Mouse (Mus musculus): ENCODE results near the gene Faim2. TPM values are rescaled to one million over a fixed set of nuclear protein-coding genes. Genes with fewer than 3 reads are reported as not detected.
A peak's percentile ranks its signal among the peaks of the same experiment; 100 is the strongest.

The Faim2 gene
- total and polyA plus RNA-seq, 2 experiments from 2014 or later = not detected

GRCm38 (mm10) chr15:99500320-99500719, 27.6 kb downstream of the Faim2 start:
- Histone ChIP-seq H3K27me3 (ENCODE audit: control insufficient read depth, insufficient read depth, low read length) (peaks cover 13% of the 10 kb centered on the region; the same call in 1 of the 2 replicates), H3K4me2 (ENCODE audit: low read depth, low read length) (no peak overlapping the region), H3K4me3 (ENCODE audit: low read depth, low read length) (no peak overlapping the region), H3K27ac (ENCODE audit: low read depth) (no peak overlapping the region), H3K9me3 (replicated peaks; ENCODE audit: control insufficient read depth, low read length) (no peaks in the 10 kb centered on the region), H3K4me1 (ENCODE audit: control insufficient read depth, insufficient read depth) (peaks cover 26% of the 10 kb centered on the region), H3K36me3 (replicated peaks; ENCODE audit: control insufficient read depth, insufficient read depth, low read length) (no peaks in the 10 kb centered on the region), H3K9ac (replicated peaks; ENCODE audit: low read depth, low read length) (no peak overlapping the region)
- WGBS = 14% methylated on average over 5 of the region's 5 CpGs
- DNase-seq (ENCODE audit: low spot score) (no peak), ATAC-seq (ENCODE audit: insufficient read depth, low read depth) (no peak)
- TF ChIP-seq CTCF (IDR thresholded peaks at IDR 0.05; ENCODE audit: low read depth) = no peak
- no peak for TF ChIP-seq EP300 (IDR thresholded peaks at IDR 0.05; ENCODE audit: low read depth)

- DNase-seq (ENCODE audit: low spot score) (no peak), ATAC-seq (ENCODE audit: insufficient read depth, low read depth) (no peak)
- Histone ChIP-seq H3K36me3 (replicated peaks; ENCODE audit: control insufficient read depth, insufficient read depth, low read length) (no peaks in the 10 kb centered on the region), H3K27me3 (ENCODE audit: control insufficient read depth, insufficient read depth, low read length) (peaks cover 10% of the 10 kb centered on the region; the same call in 1 of the 2 replicates), H3K9me3 (replicated peaks; ENCODE audit: control insufficient read depth, low read length) (no peaks in the 10 kb centered on the region), H3K4me3 (ENCODE audit: low read depth, low read length) (no peak overlapping the region), H3K4me1 (ENCODE audit: control insufficient read depth, insufficient read depth) (peaks cover 26% of the 10 kb centered on the region), H3K9ac (replicated peaks; ENCODE audit: low read depth, low read length) (no peak overlapping the region), H3K4me2 (ENCODE audit: low read depth, low read length) (no peak overlapping the region), H3K27ac (ENCODE audit: low read depth) (no peak overlapping the region)
- 26% methylated on average over 6 of the region's 6 CpGs for WGBS
- no peak for TF ChIP-seq EP300 (IDR thresholded peaks at IDR 0.05; ENCODE audit: low read depth)
- no peak for TF ChIP-seq CTCF (IDR thresholded peaks at IDR 0.05; ENCODE audit: low read depth)
Observed at GRCm38 (mm10) chr15:99499726-99500125, 28.2 kb downstream of the Faim2 start.

GRCm38 (mm10) chr15:99498781-99499180, 29.2 kb downstream of the Faim2 start:
- H3K9me3 ChIP-seq (replicated peaks; ENCODE audit: control insufficient read depth, low read length) = no peaks in the 10 kb centered on the region
- H3K4me1 ChIP-seq (ENCODE audit: control insufficient read depth, insufficient read depth) = peaks cover 26% of the 10 kb centered on the region
- 21% methylated on average over 4 of the region's 4 CpGs for WGBS
- ATAC-seq (ENCODE audit: insufficient read depth, low read depth) = peak; percentile 49; the same call in 1 of the 2 replicates
- H3K9ac ChIP-seq (replicated peaks; ENCODE audit: low read depth, low read length) = no peak overlapping the region
- TF ChIP-seq EP300 (IDR thresholded peaks at IDR 0.05; ENCODE audit: low read depth) (no peak), CTCF (IDR thresholded peaks at IDR 0.05; ENCODE audit: low read depth) (no peak)
- H3K27me3 ChIP-seq (ENCODE audit: control insufficient read depth, insufficient read depth, low read length) = peaks cover 10% of the 10 kb centered on the region; the same call in 1 of the 2 replicates
- no peak for DNase-seq (ENCODE audit: low spot score)
- peak overlapping the region; percentile 36; the same call in 1 of the 2 replicates for H3K27ac ChIP-seq (ENCODE audit: low read depth)
- no peaks in the 10 kb centered on the region for H3K36me3 ChIP-seq (replicated peaks; ENCODE audit: control insufficient read depth, insufficient read depth, low read length)
- H3K4me3 ChIP-seq (ENCODE audit: low read depth, low read length) = no peak overlapping the region
- no peak overlapping the region for H3K4me2 ChIP-seq (ENCODE audit: low read depth, low read length)

GRCm38 (mm10) chr15:99498356-99498755, 29.6 kb downstream of the Faim2 start:
- Histone ChIP-seq H3K4me2 (ENCODE audit: low read depth, low read length) (no peak overlapping the region), H3K9ac (replicated peaks; ENCODE audit: low read depth, low read length) (no peak overlapping the region), H3K9me3 (replicated peaks; ENCODE audit: control insufficient read depth, low read length) (no peaks in the 10 kb centered on the region), H3K4me1 (ENCODE audit: control insufficient read depth, insufficient read depth) (peaks cover 26% of the 10 kb centered on the region), H3K27me3 (ENCODE audit: control insufficient read depth, insufficient read depth, low read length) (peaks cover 10% of the 10 kb centered on the region; the same call in 1 of the 2 replicates), H3K27ac (ENCODE audit: low read depth) (peak overlapping the region; percentile 36; the same call in 1 of the 2 replicates), H3K36me3 (replicated peaks; ENCODE audit: control insufficient read depth, insufficient read depth, low read length) (no peaks in the 10 kb centered on the region), H3K4me3 (ENCODE audit: low read depth, low read length) (no peak overlapping the region)
- 37% methylated on average over 4 of the region's 4 CpGs for WGBS
- ATAC-seq (ENCODE audit: insufficient read depth, low read depth) (no peak), DNase-seq (ENCODE audit: low spot score) (no peak)
- TF ChIP-seq EP300 (IDR thresholded peaks at IDR 0.05; ENCODE audit: low read depth) (no peak), CTCF (IDR thresholded peaks at IDR 0.05; ENCODE audit: low read depth) (no peak)

- Histone ChIP-seq H3K27ac (ENCODE audit: low read depth) (peak overlapping the region; percentile 35), H3K27me3 (ENCODE audit: control insufficient read depth, insufficient read depth, low read length) (peaks cover 10% of the 10 kb centered on the region; the same call in 1 of the 2 replicates), H3K9ac (replicated peaks; ENCODE audit: low read depth, low read length) (no peak overlapping the region)
Observed at GRCm38 (mm10) chr15:99497527-99498242, 30.3 kb downstream of the Faim2 start.

More at GRCm38 (mm10) chr15:99497527-99498242, 30.3 kb downstream of the Faim2 start:
- ATAC-seq (ENCODE audit: insufficient read depth, low read depth) (peak; percentile 22), DNase-seq (ENCODE audit: low spot score) (peak; percentile 52)
- Histone ChIP-seq H3K9me3 (replicated peaks; ENCODE audit: control insufficient read depth, low read length) (no peaks in the 10 kb centered on the region), H3K36me3 (replicated peaks; ENCODE audit: control insufficient read depth, insufficient read depth, low read length) (no peaks in the 10 kb centered on the region), H3K4me2 (ENCODE audit: low read depth, low read length) (peak overlapping the region; percentile 39), H3K4me3 (ENCODE audit: low read depth, low read length) (no peak overlapping the region), H3K4me1 (ENCODE audit: control insufficient read depth, insufficient read depth) (peaks cover 26% of the 10 kb centered on the region)
- TF ChIP-seq CTCF (IDR thresholded peaks at IDR 0.05; ENCODE audit: low read depth) (no peak), EP300 (IDR thresholded peaks at IDR 0.05; ENCODE audit: low read depth) (no peak)
- WGBS = 34% methylated on average over 12 of the region's 12 CpGs
